Mouse (Mus musculus) induced T-regulatory cell, adult 2 months (primary cell): Measurements from ENCODE around the gene Rbm5.

Source experiments
- DNase-seq: peaks from one replicate; pipeline ENCODE4 v3.0.0-alpha.2; 2012; ENCODE audit warnings: low read depth

The Rbm5 gene

DNA sequence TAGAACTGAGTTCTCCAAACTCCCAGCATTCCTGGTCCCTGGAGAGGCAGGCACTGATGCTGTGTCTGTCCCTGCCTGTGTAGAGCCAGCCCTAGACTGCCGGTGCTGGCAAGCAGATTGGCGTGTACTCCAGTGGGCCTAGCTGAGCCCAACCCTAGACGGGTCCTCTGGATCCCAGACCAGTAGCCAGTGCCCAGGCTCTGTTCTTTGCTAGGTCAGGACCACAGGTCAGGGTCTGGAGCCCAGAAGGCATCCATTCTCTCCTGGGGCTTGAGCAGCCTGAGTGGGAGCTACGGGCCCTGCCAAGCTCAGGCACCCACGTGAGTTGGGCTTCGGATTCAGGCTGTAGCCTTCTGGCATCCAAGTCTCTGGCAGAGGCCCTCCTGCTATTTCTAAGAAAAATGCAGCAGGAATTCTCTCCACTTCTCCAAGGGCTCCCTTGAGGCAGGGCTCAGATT lies 70.7 kb downstream of the Rbm5 start:
- no peak for DNase-seq

DNA sequence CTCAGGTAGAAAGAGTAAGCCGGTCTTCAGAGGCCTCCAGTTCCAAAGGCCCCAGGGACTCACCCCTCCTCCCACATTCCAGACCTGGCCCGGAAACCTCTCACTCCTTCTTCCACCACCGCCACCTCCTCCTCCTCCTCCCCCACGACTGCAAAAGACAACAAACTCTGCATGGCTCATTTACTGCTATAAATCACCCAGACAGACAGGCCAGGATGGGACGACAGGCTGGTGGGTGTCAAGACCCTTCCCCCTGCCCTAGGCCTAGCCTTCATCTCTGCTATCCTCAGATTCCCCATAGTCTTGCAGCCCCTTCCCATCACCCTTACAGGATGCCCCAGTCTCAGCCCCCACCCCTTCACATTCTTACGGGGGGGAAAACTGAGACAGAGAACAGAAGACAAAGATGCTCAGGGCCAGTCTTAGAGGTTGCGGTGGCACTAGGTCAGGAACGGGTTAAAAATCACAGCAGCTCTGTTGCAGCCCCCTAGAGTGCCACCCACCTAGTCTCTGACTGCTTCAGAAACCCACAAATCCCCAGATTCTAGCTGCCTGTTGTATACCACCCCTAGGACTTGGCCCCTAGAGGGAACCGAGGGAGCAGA lies 71.3 kb downstream of the Rbm5 start:
- DNase-seq: no peak

DNA sequence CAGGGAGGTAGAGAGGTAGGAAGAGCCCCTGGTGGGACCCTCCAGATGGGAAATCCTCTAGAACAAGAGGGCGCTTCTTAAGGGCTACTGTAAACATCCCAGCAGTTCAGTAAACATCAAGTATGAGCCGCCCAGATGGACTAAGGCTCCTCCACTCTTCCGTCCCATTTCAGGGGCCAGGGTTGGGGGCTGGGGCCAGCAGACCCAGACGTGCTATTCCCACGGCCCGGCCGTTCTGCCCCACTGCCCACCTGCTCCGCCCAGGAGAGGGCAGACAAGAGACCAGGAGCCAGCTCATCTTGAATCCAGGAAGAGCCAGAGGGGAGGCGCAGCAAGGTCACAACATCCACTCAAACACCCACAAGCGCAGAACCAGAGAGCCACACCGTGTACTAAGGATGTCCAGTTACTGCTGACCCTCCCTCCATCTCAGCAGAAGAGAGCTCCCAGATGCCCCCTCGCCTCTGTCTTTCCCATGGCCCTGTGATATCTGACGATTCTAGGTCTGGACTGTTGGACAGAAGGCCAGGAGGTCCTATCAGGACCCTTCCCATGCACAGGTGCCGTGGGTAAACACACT lies 72.1 kb downstream of the Rbm5 start:
- DNase-seq: no peak

DNA sequence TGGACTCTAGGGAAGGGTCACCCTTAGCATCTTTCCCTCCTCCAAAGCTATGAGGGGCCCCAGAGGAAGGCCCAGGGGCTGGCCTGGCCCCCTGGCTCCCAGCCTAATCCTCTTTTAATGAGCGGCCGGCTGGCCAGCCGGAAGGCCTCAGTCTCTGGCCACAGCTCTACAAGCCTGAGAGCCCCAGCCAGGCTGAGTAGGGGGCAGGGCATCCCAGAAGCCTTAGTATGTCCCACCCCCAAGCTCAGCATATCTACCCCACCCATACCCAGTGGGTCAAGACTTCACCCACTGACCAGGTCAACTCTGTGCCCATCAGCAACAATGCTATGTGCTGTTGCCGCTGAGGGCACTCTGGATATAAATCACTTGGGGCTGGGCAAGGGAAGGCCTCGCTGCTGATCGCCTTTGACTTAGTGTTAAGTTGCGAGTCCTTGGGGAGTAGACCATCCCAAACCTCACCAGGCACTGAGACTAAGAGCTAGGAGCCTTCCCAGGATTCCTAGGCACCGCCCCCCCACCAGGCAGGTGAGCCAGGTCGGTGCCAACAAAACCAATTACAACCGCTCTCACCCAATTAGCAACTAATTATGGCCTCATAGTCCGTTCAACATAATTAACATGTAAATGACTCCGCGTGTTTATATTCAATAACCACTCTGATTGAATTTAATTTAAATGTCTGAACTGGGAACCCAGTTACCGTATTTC lies 72.8 kb downstream of the Rbm5 start:
- no peak for DNase-seq

DNA sequence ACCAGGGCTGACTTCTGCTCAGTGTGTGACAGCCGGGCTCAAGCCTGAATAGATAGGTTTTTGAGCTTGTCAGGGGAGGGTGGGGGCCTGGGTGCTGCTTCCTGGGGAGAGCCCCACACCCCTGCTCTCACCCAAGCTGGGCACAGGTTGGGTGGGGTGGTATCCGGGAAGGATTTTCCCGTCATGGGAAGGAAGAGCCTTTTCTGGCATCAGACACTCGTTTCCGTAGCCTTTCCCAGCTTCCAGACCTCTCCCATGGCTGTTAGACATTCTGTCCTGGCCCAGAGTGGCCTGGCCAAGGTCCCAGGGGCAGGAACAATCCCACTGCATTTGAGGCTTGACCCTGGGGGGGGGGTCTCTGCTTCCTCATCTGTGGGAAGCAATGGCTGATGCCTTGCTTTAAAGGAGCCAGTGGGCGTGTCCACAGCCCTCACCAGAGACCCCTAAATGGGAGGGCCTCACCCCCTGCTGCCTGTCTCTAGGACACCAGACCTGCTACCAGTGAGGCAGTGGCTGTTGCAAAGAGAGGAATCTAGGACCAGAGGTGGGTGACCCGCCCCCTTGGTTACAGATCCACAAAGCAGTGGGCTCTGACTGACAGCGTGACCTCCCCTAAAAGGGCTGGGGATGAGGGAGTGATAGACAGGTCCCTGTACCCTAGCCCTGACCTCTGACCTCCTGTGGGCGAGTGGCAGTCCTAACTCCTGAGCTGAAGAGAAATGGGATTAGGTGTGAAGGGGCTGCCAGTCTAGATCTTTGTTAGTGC lies 73.8 kb downstream of the Rbm5 start:
- DNase-seq: no peak

DNA sequence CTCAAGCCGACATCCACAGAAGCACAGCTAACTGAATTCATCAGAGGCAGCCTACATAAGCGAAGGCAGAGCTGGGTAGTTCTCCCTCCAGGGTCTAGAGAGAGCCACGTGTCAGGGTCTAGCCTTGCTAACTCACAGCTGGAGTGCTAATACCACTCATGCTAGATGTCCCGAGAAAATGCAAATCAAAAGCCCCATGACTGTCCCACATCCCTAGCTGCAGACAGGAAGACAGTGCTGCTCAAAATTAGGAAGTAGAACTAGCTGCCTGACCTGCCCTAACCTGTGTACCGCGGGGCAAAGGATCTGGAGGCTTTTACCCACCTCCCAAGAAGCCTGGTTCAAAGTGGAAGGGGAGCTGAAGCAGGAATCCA lies 74.7 kb downstream of the Rbm5 start:
- DNase-seq: no peak

DNA sequence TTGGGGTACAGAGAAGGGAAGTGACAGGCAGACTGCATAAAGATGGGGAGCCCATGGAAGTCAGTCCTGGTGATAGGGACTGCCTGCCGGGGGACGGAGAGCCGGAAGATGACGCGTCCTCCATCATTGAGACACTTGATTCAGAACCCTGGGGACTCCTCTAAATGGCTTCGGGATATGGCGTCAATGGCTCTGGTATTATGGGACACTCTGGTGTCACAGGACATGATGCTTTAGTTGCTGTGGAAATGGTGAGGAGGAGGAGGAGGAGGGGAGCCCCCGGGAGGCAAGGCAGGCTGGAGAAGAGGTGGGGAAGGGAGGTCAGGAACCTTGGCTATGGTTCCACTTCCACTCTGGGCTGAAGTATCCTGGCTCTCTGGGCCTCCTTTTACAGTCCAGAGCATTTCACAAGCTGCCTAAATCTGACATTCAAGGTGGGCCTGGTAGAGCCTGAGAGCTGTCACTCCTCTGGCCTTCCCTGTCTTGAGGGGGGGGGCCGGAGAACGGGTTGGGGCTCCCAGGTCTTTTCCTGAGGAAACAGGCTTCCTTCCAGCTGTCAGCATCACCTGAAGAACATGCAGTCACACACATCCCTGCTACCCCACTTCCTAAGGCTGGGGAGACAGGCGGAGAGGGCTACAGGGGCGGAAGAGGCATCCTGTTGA lies 75.2 kb downstream of the Rbm5 start:
- no peak for DNase-seq

DNA sequence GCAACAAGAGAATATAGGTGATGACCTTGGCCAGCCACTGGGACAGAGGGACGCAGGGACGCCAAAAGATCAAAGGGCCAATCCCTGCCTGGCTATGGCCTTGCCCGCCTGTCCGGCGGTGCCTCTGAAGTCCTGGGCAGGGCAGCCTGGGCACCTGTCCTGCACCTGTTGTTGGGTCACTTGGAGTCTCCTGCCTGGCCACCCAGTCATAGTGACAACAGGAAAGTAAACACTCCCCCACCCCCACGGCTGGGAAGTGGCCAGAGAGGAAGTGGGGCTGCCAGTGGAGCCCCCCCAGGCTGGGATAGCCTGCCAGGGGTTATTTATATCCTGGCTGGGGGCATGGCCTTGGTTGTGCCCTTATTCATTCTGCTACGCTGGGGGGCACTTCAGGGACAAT lies 76.2 kb downstream of the Rbm5 start:
- DNase-seq: no peak

DNA sequence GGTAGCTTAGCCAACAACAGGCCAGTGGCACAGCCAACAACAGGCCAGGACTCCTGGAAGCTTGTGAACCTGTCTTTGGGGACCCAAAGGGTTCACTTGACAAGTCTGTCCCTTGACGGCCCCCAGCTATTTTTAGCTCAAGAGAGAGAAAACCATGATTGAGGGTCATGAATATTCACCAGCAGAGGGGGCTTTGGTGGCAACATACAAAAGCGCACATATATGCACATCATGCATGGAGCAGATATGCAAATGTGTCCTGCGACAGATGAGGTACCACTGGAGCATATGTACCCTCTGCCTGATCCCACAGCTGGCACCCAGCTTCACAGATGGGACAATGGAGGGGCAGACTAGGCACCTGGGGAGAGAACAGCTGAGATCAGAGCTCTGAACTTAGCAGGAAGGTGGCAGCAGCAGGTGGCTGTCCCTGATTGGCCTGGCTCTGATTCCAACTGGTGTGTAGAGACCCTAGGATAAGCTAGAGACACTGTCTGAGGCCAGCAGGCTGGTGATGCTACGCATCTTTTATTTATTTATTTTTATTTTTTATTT lies 77.3 kb downstream of the Rbm5 start:
- DNase-seq: no peak

DNA sequence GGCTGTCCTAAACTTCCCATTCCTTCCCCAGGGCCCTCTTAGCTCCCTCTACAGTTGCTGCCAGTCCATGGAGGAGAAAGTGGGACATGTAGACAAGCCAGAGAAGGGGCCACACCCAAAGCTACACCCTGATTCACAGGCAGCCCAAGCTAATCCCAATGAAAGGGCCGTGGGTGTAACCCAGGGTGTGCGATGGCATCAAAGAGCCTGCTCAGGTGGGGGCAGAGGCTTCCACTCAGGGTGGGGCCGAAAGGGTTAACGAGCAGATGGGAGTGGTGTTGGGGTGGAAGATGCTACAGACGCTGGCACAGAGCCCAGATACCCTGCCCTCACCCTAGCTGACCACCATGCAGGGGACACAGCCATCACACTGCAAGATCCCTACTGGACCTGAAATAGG lies 78.0 kb downstream of the Rbm5 start:
- no peak for DNase-seq

DNA sequence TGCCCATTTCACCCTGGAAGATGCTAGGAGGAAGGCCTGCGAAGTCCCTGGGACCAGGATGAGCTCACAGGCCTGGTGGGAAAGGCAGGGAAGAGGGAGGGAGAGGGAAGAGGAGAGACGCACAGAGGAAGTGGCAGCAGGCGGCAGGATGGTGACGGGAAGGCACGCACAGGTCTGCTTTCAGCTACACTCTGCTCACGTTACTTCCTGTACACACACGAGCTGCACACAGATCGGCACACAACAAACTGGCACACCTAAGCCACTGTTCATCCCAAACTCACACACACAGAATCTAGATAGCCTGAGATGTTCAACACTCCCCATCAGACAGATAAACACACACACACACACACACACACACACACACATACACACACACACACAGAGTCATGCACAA lies 80.4 kb downstream of the Rbm5 start:
- DNase-seq: peak; percentile 33
